Mouse (Mus musculus) kidney, adult 9 months (tissue): ENCODE measurements around the gene Fgfr2.
A peak's percentile ranks its signal among the peaks of the same experiment; 100 is the strongest.

Source experiments
- DNase-seq: peaks from one replicate; pipeline ENCODE4 v3.0.0; 2022

The Fgfr2 gene

GRCm38 (mm10) chr7:132597251-132598041 lies 525.7 kb downstream of the Fgfr2 start:
- no peak for DNase-seq

GRCm38 (mm10) chr7:132596557-132597250 lies 526.4 kb downstream of the Fgfr2 start:
- DNase-seq, result no peak

GRCm38 (mm10) chr7:132595787-132596186 lies 527.4 kb downstream of the Fgfr2 start:
- no peak for DNase-seq

DNA sequence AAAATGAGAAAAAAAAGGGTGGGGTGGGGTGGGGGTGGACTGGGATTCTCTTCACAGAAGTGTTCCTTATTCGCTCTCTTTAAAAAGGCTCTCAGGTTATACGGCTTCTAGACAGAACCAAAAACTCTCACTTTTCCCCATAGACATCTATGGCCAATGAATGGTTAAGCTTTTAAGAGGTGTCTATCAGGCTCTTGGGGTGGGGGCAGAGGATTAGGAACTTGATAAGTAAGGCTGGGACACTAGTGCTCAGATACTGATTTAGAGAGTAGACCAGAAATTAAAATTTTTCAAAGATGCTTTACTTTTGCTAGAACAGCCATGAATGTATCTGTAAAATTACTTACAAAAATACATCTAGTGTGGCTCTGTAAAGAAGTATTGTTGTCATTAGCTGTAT lies 528.8 kb downstream of the Fgfr2 start:
- DNase-seq, result no peak

- no peak for DNase-seq
Observed at GRCm38 (mm10) chr7:132593762-132594161, 529.4 kb downstream of the Fgfr2 start.

DNA sequence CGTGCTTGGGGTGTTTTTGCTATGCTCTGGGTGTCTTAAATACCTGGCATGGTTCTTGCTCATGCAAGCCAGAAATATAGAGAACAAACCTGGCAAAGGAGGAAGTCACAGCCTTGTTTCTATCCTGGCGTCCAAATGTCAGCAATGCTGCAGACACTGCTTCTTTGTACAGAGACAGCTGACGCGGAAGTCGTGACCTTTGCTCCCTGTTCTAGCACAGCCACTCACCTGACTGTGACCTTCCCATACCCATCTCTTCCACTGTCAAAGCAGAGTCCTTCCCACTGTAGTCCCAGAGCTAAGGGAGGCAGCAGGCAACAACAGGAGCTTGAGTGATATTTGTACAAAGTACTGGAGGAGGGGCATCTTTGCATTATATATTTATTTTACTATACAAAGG lies 533.5 kb downstream of the Fgfr2 start:
- DNase-seq, result peak; percentile 32

DNA sequence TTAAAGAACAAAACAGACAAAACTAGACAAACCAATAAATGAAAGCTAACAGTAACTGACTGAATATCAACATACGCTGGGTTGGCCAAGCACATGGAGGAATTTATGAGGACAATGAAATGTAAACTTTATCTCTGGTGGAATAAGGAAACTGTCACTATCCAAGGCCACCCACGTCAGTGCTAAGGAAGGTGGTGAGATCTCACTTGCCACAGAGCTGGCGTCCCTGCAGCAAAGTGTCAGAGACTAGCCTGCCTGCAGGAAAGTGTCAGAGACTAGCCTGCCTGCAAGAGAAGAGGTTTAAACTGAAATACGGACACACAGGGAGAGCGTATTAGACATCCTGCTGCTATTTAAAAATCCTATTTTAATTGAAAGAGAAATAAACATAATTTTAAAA lies 536.0 kb downstream of the Fgfr2 start:
- no peak for DNase-seq

DNA sequence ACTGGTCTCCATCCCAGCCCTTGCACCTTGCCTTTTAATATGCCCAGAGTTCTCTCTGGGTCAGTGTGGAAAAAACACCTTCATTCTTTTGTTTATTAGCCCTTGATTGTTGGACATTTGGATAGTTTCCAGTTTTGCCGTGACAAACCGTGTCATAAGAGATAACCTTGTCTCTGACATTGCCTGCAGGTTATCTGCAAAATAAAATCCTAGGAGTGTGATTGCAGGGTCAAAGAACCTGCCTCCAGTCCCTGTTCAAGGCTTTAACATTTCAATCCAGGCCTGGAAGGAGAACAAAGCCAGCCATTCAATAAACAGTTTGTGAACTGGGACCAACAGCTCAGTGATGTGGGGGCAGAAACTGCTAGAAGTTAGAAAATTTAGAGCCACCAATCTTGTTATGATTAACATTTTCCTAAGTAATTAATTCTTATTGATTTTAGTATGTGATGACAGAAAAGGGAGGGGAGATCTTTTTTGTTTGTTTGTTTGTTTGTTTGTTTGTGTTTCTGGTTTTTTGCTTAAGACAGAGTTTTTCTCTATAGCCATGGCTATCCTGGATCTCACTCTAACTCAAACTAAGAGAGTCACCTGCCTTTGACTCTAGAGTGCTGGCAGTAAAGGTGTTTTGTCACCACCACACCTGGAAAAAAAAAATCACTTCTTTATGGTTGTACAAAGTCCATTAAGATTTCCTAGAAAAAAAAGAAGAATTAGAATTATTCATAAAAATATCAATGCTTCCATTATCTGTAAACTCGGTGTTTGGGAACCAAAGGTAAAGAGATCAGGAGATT lies 537.3 kb downstream of the Fgfr2 start:
- no peak for DNase-seq

- DNase-seq, result no peak
Observed at GRCm38 (mm10) chr7:132581441-132581840, 541.7 kb downstream of the Fgfr2 start.

- DNase-seq, result no peak
Observed at GRCm38 (mm10) chr7:132580511-132580910, 542.6 kb downstream of the Fgfr2 start.

DNA sequence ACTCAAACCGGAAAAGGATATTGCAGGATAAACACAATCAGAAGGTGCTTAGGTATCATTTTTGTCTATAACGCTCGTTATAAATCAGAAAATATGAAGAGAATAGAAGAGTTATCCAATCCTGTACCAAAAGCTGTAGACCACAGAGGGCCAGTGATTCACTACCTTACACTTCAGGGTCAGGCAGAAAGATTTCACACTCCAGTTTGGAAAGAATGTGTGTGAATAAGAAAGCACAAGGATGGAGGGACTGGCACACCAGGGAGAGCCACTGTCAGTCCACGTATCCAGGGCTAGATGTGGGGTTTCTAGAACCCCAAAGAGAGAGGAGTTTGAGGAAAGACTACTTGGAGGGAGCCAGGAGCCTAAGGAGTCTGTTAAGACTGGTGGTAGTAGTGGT lies 546.3 kb downstream of the Fgfr2 start:
- DNase-seq, result no peak

- peak; percentile 96 for DNase-seq
Observed at GRCm38 (mm10) chr7:132576116-132576650, 547.0 kb downstream of the Fgfr2 start, which contains the start of gene Oat. Gene Oat, minus strand, starts transcription at chr7:132576398.

DNA sequence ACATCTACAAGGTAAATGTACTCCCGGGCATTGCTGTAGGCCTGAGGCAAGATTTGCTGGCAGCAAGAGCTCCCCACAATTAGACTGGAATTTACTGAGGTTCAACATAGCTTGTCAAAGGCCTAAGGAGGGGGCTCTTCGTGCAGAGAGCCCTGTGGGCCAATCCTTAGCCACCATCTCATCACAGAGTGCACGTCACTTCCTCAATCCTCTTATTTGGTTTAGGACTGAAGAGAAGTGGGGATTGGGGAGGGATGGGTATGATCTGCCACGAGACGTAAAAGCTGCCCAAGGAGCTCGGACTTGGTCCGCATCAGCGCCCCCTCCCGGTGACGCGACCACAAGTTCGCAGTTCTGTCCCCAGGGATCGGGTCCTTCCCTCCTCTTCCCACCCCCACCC lies 547.5 kb downstream of the Fgfr2 start:
- DNase-seq, result peak; percentile 78

DNA sequence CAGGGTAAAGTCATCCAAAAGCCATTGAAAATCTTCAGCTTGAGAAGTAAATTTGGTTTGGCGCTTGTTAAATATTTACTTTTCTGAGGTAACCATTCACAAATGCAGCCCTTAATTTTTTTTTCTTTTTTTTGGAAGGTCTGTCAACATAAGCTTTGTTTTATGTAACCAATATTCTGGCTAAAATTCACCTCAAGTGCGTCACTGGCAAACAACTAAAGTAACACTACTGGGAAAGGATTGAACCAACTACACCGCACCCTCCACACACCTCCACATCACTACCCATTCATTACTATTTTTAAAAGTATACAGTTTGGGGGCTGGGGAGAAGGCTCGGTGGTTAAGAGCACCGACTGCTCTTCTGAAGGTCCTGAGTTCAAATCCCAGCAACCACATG lies 548.5 kb downstream of the Fgfr2 start:
- peak; percentile 74 for DNase-seq

DNA sequence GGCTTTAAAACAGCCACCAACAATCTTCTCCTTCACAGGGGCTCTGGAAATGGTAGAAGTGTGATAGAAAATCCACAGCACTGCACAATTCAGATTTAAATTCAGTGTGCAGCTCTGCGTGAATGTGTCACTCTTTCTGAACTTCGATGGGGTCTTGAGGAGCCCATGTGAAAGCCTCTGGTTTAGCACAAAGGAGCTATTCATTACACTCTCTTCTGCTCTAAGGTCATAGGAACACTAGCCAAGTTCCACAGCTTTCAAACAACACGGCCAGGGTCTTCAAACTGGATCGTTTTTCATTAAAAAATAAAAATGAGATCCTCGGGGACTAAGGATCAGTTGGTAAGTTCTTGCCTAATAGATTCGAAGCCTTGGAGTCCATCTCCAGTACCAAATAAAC lies 549.9 kb downstream of the Fgfr2 start:
- no peak for DNase-seq

DNA sequence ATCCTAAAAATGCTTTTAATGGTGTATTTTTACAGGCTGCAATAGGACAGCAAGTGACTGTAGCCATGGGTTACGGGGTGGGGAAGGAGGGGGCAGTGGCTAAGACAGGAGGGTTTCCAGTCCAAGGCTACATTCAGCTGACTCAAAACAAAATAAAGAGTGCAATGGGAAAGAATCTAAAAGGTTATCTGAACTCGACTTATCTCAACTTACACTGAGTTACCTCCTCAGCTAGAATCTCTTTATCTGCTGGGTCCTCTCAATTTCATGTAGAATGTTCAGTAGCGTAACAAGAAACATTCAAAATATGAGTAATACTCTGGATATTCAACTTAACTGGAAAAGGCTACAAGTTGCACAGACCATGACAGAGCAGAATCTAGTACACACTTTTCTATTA lies 550.4 kb downstream of the Fgfr2 start:
- no peak for DNase-seq

DNA sequence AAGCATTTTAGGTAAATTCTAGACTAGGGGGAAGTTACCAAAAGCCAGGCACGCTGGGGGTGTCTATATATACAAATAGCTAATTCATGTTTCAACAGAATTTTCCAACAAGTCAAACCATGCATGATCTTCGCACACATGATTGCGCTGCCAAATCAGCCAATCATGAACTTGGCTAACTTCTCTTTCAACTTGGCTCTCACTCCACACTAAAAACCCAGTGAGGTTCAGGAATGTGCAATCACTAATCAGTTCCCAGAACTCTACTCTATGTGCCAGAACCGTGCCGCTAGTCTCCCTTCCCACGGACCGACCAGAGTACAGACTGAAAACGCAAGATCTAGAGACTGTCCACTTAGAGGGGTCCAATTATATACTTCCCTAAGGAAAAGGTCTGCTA lies 551.7 kb downstream of the Fgfr2 start:
- peak; percentile 89 for DNase-seq

- peak; percentile 86 for DNase-seq
Observed at GRCm38 (mm10) chr7:132570071-132570470, 553.1 kb downstream of the Fgfr2 start.

GRCm38 (mm10) chr7:132568817-132569216 lies 554.3 kb downstream of the Fgfr2 start:
- no peak for DNase-seq

- DNase-seq, result peak; percentile 65
Observed at GRCm38 (mm10) chr7:132565831-132566230, 557.3 kb downstream of the Fgfr2 start.

GRCm38 (mm10) chr7:132559138-132559766 lies 563.9 kb downstream of the Fgfr2 start:
- DNase-seq, result no peak

DNA sequence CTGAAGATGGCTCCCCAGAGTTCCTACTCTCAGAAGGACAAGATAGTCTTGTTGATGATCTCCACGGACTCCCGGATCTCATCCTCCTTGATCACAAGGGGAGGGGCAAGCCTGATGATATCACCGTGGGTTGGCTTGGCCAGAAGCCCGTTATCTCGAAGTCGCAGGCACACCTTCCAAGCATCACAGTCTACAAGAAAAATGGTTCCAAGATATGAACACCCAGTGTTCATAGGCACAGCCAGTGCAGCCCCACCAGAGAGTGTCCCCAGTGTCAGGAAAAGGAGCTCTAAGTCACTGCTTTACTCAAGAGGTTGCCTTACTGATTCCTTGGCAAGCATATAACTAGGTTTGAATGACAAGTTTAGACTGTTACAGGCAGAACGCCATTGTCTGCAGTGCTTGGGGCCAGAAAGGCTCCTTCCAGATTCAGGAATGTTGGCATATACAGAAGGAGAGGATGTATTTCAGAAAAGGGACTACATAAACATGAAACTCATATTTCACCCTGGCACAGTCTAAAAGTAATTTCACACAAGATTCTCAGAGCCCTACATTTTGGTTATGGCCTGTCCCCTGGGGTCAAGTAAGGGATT lies 564.9 kb downstream of the Fgfr2 start:
- no peak for DNase-seq
